Mouse (Mus musculus) gastrocnemius, adult 2 months (tissue): ENCODE data around the gene Cdh13. TPM values are rescaled to one million over a fixed set of nuclear protein-coding genes. Genes with fewer than 3 reads are reported as not detected.

Source experiments
- DNase-seq: peaks from one replicate; pipeline ENCODE4 v3.0.0; 2022
- H3K27ac ChIP-seq: fragments of 200-600 bp; 2 replicates; pipeline ENCODE4 v1.8.1; 2022; ENCODE audit warnings: mild to moderate bottlenecking
- H3K4me3 ChIP-seq: fragments of 200-600 bp; 2 replicates; pipeline ENCODE4 v1.8.1; 2022; ENCODE audit warnings: mild to moderate bottlenecking, moderate library complexity
- CTCF ChIP-seq: fragments of 200-600 bp; IDR thresholded peaks from 2 replicates; pipeline ENCODE4 v1.8.1; 2022; ENCODE audit warnings: antibody characterized with exemption, mild to moderate bottlenecking, moderate library complexity
- intact Hi-C: fragments of 180-260 bp; cut with DNase I; formaldehyde crosslinking; loops from one replicate; pipeline ENCODE4 v1.15.1; 2025
- total RNA-seq, 2 experiments: library from RNA; stranded (reverse); gene quantifications; 2 replicates each; pipeline ENCODE4 v1.2.3; 2021

Gene Cdh13
- total RNA-seq, 2 experiments from 2014 or later = 88.3 to 104 TPM

DNA sequence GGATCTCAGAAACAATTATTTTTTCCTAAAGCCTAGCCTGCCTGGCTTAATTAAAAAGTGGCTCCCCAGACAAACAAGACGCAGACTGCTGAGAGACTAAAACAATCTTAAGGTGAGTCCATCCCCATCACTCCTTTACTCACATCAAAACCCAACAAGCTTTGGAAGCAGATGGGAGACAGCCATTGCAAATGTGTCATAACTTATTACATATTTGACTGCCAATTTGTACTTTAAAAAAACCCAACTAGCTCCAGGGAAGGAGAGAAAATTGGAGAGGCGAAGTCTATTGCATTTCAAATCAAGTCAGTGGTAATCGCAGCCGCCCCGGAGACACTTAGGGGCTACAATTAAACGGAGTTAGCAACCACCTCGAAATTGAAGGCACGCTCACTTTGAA, 801.5 kb downstream of the Cdh13 start:
- no peak for TF ChIP-seq CTCF
- no peak for DNase-seq
- Histone ChIP-seq H3K4me3 (no peak overlapping the region), H3K27ac (no peak overlapping the region)
- intact Hi-C loops = no loop called here

DNA sequence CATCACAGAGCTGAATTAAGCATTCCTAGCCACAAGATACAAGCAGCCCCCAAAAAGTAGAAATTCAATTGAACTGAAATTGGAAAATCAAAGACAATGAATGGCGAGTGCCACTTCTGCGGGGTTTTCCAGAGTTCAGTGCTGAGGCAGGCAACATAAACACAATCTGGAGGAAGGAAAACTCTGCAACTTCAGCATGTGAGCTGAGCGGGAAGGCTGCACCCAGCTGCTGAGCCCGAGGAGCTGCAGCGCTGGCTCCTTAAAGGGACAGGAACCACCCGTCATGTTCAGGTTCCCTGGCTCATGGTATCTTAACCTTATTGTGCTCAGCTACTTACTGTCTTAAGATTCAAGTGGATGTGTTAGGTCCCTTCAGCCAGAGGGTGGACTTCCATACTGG, 814.7 kb downstream of the Cdh13 start:
- H3K27ac ChIP-seq = no peak overlapping the region
- DNase-seq = no peak
- intact Hi-C loops = no loop called here
- no peak overlapping the region for H3K4me3 ChIP-seq
- no peak for TF ChIP-seq CTCF

DNA sequence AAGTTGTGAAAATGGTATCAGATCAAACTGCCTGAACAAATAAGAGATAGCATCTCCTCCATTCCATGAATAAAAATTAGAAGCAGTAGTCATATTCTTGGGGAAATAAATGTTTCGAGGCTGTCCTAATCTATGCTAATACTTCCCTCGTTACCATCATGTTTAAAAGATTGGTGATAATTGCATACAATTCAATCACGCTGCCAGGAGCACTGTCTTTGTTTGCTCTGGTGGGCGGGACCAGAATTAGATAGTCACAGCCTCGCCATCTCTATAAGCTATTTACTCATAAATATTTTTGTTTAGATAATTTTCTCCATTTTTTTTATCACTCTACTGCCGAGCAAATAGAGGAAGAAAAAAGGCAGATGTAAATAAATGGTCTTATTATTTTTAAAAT, 819.3 kb downstream of the Cdh13 start:
- no peak for DNase-seq
- H3K27ac ChIP-seq = no peak overlapping the region
- TF ChIP-seq CTCF = no peak
- H3K4me3 ChIP-seq = no peak overlapping the region
- intact Hi-C loops = no loop called here

DNA sequence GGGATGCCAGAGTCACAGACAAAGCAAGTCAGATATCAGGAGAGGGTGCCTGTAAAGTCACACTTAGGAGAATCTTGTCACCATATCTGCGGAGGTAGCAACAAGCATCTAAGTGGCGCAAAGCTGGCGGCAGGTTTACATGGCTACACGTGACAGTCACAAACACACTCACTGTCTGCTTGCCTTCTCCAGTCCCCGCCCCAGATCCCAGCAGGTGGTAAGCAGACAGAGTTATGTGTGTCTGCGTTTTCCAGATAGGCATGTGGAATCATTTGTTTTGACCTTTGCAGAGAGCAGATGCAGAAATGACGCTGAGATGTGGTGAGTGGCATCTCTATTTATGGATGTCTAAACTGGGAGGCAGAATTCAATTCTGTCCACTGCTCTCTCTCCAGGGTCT, 826.1 kb downstream of the Cdh13 start:
- intact Hi-C loops = no loop called here
- TF ChIP-seq CTCF = no peak
- DNase-seq = no peak
- H3K4me3 ChIP-seq = no peak overlapping the region
- H3K27ac ChIP-seq = no peak overlapping the region

DNA sequence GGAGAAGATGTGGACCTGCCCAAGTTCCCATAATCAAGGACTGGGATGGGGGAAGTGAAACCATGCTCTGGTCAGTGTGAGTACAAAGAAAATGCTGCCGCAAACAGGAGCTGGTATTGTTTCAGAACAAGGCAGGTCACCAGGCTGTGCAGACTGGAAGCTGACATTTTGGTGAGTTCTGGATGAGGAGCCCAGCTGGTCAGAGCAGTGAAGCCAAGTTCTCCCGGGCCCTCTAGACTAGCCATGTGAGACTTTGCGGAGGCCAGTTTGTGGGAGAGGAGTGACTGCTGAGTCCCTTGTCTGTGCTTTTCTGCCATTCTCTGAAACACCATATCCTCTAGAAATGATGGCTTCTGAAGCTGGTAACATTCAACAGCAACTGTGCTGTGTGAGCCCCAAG, 829.3 kb downstream of the Cdh13 start:
- no peak for TF ChIP-seq CTCF
- Histone ChIP-seq H3K4me3 (no peak overlapping the region), H3K27ac (no peak overlapping the region)
- no peak for DNase-seq
- intact Hi-C loops = no loop called here

DNA sequence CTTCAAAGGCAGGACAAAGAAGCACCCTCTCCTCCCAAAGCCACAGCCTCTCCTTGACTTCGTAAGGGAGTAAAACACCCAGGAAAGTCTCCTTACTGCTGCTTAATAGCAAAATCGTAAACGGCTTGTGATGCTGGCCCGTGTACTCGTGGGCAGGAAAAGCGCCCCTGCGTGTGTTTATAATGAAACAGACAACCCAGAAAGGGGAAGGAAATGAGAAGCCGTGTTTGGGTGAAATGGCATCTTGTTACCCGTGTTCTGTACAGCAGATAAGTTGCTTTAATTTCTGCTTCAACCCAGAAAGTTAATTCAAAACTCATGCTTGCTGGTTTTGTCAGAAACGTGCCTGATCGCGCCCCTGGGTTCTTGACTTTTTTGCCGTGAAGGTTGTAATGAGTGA, 837.7 kb downstream of the Cdh13 start:
- intact Hi-C loops = no loop called here
- no peak for DNase-seq
- TF ChIP-seq CTCF = no peak
- no peak overlapping the region for H3K4me3 ChIP-seq
- H3K27ac ChIP-seq = no peak overlapping the region

DNA sequence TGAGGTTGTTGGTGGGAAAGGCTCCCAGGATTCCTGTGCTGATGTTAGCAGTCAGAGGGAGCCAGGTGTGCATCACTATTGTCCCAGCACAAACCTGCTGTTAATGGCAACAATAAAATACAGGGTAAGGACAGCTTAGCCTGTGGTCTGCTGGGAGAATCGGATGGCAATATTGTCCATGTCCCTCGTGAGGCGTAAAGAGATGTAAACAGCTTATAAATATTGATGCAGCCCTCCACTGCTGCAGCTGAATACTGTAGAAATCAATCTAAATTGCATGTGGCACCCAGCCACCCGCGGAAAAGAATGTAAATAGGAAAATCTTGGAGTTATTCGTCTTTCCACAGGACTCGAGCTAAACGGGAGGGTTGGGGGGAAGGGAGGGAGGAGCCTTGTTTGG, 844.3 kb downstream of the Cdh13 start:
- Histone ChIP-seq H3K27ac (no peak overlapping the region), H3K4me3 (no peak overlapping the region)
- DNase-seq = no peak
- intact Hi-C loops = no loop called here
- TF ChIP-seq CTCF = no peak

DNA sequence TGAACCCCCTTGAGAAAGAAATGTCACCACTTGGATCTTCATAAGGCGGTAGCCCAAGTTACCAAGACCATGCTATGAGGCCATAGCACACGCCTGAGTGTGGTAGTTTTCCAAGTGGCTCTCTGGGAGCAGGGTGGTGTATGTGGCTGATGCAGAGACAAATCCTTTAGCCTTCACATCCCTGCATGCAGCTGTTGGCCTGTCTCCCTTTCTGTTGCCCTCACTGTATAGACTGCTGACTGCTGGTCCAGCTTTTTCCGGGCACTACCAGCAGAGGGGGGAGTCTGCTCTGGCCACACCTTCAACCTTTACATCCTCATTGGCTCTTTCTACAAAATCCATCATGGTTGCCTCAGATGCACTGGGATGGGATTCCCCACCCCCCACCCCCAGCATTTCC, 844.7 kb downstream of the Cdh13 start:
- no peak overlapping the region for H3K27ac ChIP-seq
- intact Hi-C loops = no loop called here
- no peak overlapping the region for H3K4me3 ChIP-seq
- no peak for DNase-seq
- no peak for TF ChIP-seq CTCF

DNA sequence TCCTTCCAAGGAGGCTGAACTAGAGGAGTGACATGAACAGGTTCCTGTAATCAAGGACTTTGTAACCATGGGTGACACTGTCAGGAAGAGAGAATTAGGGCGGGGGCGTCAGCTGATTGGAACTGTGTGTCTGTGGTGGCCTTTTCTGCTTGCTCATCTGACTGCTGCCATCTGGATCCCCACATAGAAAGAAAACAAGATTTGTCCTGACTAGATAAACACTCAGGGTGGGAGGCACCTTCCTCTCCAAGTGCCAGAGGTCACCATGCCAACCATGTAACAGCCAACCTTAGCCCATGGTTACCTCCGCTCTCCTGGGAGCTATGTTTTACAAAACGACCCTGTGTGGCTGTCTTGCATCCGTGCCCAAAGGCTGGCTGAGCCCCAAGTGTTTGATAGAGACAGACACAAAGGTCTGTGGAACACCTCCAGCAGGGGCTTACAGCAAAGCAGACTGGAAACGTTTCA, 873.0 kb downstream of the Cdh13 start:
- Histone ChIP-seq H3K4me3 (no peak overlapping the region), H3K27ac (no peak overlapping the region)
- DNase-seq = no peak
- intact Hi-C loops = no loop called here
- no peak for TF ChIP-seq CTCF

DNA sequence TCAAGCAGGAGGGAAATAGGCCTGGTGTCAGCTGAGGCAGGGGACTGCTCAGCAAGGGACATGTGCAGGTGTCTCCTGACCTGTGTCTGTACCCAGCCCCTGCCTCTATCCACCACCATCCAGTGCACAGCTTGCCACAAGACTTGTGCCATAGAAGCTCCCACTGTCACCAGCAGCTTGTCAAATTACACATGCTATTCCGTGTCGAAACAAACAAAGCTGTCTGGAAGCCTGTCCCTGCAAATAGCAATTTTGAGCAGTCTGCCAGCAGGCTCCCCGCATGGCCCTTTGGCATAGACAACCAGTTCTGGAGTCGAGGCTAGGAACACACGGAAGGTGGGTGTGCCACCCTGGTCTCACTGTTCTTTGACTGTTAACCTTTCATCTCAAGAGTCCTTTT, 875.1 kb downstream of the Cdh13 start:
- Histone ChIP-seq H3K4me3 (no peak overlapping the region), H3K27ac (no peak overlapping the region)
- intact Hi-C loops = no loop called here
- TF ChIP-seq CTCF = no peak
- DNase-seq = no peak

DNA sequence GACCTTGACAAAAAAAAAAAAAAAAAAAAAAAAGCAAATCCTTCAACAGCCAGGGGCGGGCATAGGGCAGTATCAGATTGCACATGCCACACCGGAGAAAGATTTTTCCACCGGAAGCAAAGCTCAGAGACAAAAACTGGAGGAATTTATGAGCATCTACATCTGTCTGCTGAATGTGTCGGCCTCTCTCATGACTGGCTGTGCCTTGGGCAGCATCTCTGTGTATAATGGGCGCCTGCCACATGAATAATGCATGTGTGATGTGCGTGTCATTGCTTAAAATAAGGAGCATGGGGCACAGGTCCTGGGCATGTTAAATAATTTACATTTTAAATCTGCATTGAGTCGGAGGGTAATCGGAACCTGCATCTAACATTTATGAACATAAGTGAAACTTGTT, 876.3 kb downstream of the Cdh13 start:
- intact Hi-C loops = no loop called here
- Histone ChIP-seq H3K4me3 (no peak overlapping the region), H3K27ac (no peak overlapping the region)
- no peak for TF ChIP-seq CTCF
- DNase-seq = no peak

DNA sequence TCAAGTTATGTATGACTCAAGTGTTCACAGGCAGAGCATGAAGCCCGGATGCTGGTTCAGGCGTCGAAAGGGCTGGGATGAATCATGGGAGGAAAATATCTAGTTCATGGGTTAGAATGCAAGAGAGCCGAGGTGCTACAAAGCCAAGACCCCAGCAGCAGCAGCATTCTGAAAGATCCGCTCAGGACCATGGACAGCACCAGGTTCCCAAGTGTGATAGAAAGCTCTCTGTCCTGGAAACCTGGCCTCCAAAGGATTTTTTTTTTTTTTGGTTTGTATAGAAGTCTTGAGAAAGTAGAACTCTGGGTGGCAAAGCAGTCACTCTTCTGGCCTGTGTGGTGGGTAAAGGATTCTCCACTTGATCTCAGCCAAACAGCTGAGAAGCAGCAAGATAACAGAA, 880.5 kb downstream of the Cdh13 start:
- no peak for TF ChIP-seq CTCF
- DNase-seq = no peak
- no peak overlapping the region for H3K4me3 ChIP-seq
- intact Hi-C loops = no loop called here
- H3K27ac ChIP-seq = no peak overlapping the region

DNA sequence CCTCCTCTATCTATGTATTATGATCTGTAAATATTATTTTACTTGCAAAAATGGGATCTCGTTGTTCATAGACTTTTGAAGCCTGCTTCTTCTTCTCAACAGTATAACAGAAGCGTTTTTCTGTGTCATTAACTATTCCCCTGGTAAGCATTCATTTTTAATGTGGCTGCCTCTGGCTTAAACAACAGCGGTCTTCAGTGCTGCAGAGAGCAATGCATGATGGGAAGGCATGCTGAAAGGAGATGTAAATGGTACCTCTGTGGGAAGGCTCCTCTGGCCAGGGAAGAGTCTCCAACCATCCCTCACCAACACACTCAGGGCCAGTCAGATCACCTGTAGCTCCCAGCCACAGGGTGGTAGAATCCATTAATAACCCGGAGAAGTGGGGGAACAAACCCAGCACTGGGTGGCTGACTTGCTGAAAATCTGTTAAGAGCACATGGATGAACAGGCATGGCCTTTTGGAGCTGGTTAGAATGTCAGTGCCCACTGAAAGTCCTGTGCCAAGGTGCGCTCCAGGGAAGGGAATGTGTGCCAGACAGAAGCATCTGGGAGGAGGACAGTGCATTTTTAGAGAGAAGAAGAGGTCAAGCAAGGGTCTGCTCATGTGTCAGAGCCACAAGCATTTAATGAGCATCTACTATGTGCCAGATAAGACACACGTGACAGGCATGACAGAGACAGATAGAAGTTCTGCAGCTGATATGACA, 893.8 kb downstream of the Cdh13 start:
- intact Hi-C loops = no loop called here
- TF ChIP-seq CTCF = no peak
- no peak for DNase-seq
- no peak overlapping the region for H3K4me3 ChIP-seq
- no peak overlapping the region for H3K27ac ChIP-seq

DNA sequence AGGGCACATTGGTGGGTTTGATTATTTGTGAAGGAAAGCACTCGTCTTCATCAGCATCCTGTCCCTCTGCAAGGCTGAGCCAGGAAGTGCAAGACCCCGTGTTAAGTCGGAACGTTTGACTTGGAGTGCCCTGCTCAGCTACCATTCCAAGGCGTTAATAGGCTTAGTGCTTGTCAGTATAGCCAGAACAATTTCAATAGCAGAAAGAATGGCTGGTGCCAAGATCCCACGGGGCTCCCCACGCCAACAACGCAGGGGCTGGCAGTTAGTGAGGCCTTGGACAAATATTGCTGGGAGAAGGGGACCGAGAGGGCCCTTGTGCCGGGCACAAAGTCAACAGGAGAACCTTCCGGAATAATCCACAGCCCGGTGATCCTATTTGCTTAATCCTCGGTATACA, 897.1 kb downstream of the Cdh13 start:
- TF ChIP-seq CTCF = no peak
- H3K27ac ChIP-seq = no peak overlapping the region
- H3K4me3 ChIP-seq = no peak overlapping the region
- intact Hi-C loops = no loop called here
- DNase-seq = no peak
